Mouse (Mus musculus) layer of hippocampus, adult 2 months (tissue): Measurements from ENCODE around the gene Fam107b. TPM values are rescaled to one million over a fixed set of nuclear protein-coding genes. Genes with fewer than 3 reads are reported as not detected.

Experiments used
- DNase-seq, 2 experiments: peaks; one replicate each; pipeline ENCODE4 v3.0.0; 2022; ENCODE audit warnings: low spot score in 2 of 2
- H3K27ac ChIP-seq: fragments of 200-600 bp; 2 replicates; pipeline ENCODE4 v1.8.1; 2022
- H3K4me3 ChIP-seq: fragments of 200-600 bp; 2 replicates; pipeline ENCODE4 v1.8.1; 2022; ENCODE audit warnings: mild to moderate bottlenecking
- CTCF ChIP-seq: fragments of 200-600 bp; conservative IDR thresholded peaks from 2 replicates; pipeline ENCODE4 v1.8.1; 2022; ENCODE audit warnings: antibody characterized with exemption, mild to moderate bottlenecking, moderate library complexity
- total RNA-seq, 2 experiments: library from RNA; stranded (reverse); gene quantifications; 2 replicates each; pipeline ENCODE4 v1.2.3; 2021

The Fam107b gene
- total RNA-seq, 2 experiments from 2014 or later = 11.4 to 20.1 TPM

GRCm38 (mm10) chr2:3728090-3728489 is 157.8 kb downstream of the Fam107b start:
- no peak overlapping the region for H3K4me3 ChIP-seq
- no peak for TF ChIP-seq CTCF
- no peak for DNase-seq
- peak overlapping the region; percentile 43; the same call in 1 of the 2 replicates for H3K27ac ChIP-seq

DNA sequence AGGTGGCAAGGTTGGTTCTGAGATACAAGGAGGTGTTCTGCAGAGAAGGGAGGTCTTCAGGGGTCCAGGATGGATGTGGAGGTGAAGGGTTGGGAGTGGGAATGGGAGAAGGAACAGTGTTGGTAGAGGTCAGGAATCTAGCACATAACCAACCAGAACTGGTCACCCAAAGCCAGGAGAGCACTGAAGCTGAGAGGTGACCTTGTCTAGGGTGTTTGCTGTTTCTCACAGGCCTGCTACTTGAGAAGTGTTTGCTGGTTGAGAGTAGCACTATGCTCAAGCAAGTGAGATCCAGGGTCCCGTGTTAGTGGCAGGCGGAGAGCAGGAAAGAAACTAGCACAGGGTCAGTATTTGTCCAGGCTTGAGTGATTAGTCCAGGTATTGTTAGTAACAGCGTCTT is 159.3 kb downstream of the Fam107b start:
- no peak for DNase-seq
- no peak for TF ChIP-seq CTCF
- H3K4me3 ChIP-seq = no peak overlapping the region
- H3K27ac ChIP-seq = no peak overlapping the region; the same call in 1 of the 2 replicates

DNA sequence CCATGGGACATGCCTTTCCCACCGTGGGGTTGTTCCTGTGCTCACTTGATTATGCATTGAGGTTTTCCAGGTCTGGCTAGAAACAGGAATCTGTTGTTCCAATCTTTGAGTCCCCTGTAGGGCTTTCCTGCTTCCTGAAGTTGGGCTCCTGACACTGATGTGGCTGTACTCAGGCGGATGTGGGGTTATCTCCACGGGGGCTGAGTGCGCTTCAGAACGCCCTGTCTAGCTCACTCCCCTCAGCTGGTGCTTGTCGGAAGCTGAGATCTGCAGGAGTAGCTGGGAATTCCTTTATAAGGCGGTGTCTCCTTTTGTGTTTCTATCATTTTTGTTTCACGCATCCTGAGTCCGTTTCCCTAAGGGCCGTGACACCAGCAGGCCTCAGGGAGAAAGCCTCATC is 160.5 kb downstream of the Fam107b start:
- no peak for DNase-seq
- Histone ChIP-seq H3K4me3 (no peak overlapping the region), H3K27ac (peak overlapping the region; percentile 78; the same call in 1 of the 2 replicates)
- TF ChIP-seq CTCF = no peak

DNA sequence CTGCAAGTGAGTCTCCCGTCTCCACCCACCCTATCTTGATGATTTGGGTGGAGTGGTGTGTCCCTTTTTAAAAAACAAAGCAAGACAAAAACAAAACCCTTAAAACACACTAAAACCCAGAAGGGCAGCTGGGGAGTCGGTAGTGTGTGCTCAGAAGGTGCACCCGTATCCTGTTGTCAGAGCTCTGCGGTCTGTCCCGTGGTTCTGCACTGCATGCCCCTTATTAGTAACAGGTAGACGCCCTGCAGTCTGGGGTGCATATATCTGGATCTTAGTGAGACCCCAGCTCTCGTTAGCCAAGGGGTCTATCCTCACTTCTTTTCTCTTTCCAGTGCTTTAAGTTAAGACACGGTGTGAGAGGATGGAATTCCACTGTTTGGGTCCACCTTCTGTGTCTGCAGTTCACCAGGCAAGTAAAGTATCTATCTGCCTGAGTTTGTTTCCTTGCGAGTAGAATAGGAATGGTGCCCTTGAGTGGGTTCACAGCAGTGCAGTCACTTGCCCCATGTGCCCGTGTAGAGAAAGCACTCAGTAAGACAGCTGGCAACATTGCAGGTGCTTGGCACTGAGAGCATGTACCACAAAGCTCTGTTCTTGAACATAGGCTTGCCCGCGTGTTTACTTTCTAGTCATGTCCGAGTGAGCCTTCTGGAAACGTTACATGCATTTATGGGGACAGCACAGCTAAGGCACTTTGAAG is 161.2 kb downstream of the Fam107b start:
- no peak for TF ChIP-seq CTCF
- Histone ChIP-seq H3K4me3 (no peak overlapping the region), H3K27ac (peak overlapping the region; percentile 78; the same call in 1 of the 2 replicates)
- DNase-seq = no peak

DNA sequence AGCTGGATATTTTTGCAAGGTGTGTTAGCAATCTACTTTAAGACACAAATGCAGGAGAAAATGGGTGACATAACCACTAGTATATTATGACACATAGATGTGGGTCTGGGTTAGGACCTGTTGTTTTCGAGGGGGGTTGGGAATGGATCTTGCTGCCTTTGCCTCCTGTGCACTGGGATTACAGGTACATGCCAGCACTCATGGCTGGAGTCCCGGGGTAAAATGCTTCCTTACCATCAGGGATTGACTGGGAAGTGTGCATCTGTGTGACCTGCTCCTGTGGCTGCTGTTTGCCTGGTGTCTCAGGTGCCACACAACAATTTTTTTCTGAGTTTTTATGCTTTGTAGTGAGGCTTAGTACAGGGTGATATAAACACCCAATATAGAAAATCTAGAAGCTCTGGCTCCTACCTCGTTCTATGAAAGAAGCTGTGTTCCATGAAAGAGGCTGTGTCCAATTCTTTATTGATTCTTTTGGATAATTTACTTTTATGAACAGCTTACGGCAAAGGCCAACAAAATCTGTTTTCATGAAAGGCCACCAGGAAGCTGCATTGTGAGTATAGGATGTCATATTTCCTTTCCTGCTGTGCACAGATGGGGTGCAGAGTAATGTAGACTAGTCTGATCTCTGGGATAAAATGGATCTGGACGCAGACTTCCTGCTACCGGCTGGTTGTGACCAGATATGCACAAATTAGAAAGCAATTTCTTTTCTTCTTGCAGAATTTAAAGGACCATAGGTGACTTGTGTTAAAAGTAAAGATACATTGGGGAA is 167.8 kb downstream of the Fam107b start:
- Histone ChIP-seq H3K27ac (no peak overlapping the region), H3K4me3 (no peak overlapping the region)
- no peak for TF ChIP-seq CTCF
- no peak for DNase-seq

GRCm38 (mm10) chr2:3738734-3739133 is 168.4 kb downstream of the Fam107b start:
- no peak for DNase-seq
- 0 out of 2 replicates have a peak overlapping the region, but pooled peaks have one; percentile 84 for H3K27ac ChIP-seq
- H3K4me3 ChIP-seq = no peak overlapping the region
- no peak for TF ChIP-seq CTCF

DNA sequence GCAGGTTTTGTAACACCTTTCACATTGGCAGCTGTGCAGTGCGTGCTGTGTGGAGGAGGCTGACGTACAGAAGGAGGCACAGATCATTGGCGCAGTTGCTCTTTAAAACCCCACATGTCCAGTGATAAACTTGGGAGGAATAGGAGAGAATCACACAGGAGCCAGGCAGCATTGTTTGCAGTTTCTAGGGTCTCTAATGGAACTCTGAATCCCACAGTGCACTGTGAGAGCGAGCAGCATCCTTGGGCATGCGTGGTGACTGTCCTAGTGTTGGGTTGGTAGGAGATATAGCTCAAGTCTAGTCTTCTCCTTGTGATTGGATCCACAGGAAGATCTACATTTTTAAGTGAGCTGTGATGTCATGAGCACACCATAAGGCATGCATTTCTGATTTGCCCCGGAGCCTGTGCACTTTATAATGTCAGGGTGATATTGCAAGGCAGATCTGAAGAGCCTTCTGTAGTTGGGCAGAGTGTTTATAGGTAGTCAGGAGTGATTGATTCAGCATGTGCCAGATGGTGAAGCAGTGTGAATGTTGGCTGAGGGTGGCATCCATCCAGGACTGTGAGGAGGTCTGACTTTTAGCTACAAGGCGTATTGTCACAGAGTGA is 169.2 kb downstream of the Fam107b start:
- peak; percentile 76 to 85 for DNase-seq
- Histone ChIP-seq H3K27ac (peak overlapping the region; percentile 84), H3K4me3 (no peak overlapping the region)
- TF ChIP-seq CTCF = no peak

DNA sequence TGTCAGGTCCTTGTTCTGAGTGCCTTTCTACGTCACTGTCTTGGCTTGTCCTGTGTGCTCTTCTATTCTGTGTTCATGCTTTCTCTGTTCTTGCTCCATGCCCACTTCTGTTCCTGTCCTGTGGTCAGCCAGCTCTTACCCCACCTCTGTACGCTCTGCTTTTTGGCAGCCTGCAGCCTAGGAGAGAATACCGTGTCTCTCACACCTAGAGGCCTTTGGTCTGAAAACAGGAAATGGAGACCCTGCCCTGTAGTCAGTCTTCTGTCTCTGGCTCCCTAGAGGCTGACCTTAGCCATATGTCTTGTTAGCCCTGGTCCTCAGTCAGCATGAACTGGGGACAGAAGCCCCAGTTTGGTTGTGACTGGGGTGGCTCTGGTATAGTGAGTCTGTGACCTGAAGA is 170.0 kb downstream of the Fam107b start:
- Histone ChIP-seq H3K27ac (peak overlapping the region; percentile 84), H3K4me3 (no peak overlapping the region)
- TF ChIP-seq CTCF = no peak
- no peak for DNase-seq

DNA sequence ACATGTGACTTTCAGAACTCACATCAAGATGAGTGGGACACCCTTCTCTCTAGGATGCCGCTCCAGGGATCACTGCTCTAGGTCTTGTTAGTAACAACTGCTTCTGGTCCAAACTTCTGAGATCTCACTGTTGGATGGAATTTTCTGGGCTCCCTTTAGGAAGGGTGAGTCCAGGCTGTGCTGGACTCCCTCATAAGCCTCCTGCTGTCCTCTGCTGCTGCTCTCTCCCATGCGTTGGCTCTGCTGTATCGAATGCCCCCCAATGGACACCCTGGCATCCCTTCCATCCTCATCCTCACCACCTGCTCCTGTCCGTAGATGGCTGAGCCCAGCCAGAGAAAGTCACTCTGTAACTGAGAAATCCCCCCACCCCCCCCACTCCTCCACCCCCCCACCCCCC is 170.4 kb downstream of the Fam107b start:
- Histone ChIP-seq H3K4me3 (no peak overlapping the region), H3K27ac (peak overlapping the region; percentile 84)
- no peak for DNase-seq
- TF ChIP-seq CTCF = no peak

GRCm38 (mm10) chr2:3742519-3742918 is 172.2 kb downstream of the Fam107b start:
- TF ChIP-seq CTCF = no peak
- H3K4me3 ChIP-seq = no peak overlapping the region
- no peak overlapping the region for H3K27ac ChIP-seq
- DNase-seq = no peak

- Histone ChIP-seq H3K4me3 (no peak overlapping the region), H3K27ac (no peak overlapping the region)
- TF ChIP-seq CTCF = no peak
- no peak for DNase-seq
Observed at GRCm38 (mm10) chr2:3745041-3745440, 174.8 kb downstream of the Fam107b start.

DNA sequence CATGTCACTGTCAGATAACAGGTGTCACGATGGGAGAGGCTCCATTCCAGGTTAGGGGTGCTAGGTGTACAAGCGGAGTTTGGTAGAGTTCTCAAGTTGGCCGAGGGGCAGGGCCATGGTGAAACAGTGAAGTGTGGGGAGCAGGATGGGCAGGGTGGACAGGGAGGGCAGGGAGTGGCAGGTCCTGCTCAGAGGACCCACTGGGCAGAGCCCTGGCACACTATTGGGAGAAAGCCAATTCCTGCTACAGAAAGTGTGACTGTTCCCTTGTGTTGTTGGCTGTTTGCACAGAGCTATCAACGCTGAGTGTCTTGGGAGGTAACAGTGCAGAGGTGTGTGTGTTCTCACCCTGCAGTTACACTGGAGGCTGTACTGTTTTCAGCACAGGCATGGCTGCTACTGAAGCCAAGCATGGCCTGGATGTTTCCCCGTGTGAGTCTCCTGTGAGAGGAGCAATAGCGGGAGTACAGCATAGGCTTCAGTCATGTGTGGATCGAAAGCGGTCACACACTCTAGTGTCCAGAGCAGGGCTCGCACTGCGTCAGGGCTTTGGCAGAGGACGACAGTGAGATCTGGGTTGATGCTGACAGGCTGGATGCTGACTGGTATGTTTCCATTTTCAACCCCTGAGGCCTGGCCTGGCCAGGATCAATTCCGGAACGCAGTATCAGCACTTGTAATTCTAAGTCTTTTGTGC is 175.8 kb downstream of the Fam107b start:
- Histone ChIP-seq H3K27ac (no peak overlapping the region), H3K4me3 (no peak overlapping the region)
- TF ChIP-seq CTCF = no peak
- DNase-seq = no peak
